Mouse (Mus musculus) G1E (cell line): ENCODE measurements around the gene Usp30.

ENCODE experiments used
- CTCF ChIP-seq: IDR thresholded peaks from 2 replicates; pipeline ENCODE4 v1.5.1; 2012; ENCODE audit warnings: low read depth, low read length, inconsistent platforms, mixed read lengths
- GATA1 ChIP-seq: IDR thresholded peaks from 2 replicates; pipeline ENCODE4 v1.6.1; 2012; ENCODE audit warnings: borderline replicate concordance, low read length, inconsistent platforms, mixed read lengths
- GATA2 ChIP-seq: IDR thresholded peaks from 2 replicates; pipeline ENCODE4 v1.6.1; 2012; ENCODE audit warnings: low read depth, low read length, inconsistent platforms, borderline replicate concordance
- TAL1 ChIP-seq: conservative IDR thresholded peaks from 2 replicates; pipeline ENCODE4 v1.6.1; 2012; ENCODE audit warnings: low read depth, low read length, inconsistent platforms, mixed read lengths

GRCm38 (mm10) chr5:114067982-114068381 lies 2.7 kb downstream of the Usp30 start:
- TF ChIP-seq CTCF (no peak), GATA1 (no peak), TAL1 (no peak), GATA2 (no peak)
